Mouse (Mus musculus) cerebellum, adult 2 months (tissue): ENCODE results near the gene Cox4i2.

Experiments
- CTCF ChIP-seq: fragments of 200-500 bp; IDR thresholded peaks from 2 replicates; pipeline ENCODE4 v1.5.1; 2011; ENCODE audit warnings: low read depth, mild to moderate bottlenecking, control low read depth, low read length, moderate library complexity, borderline replicate concordance; ENCODE audit not compliant: insufficient read depth
- POLR2A ChIP-seq: fragments of 200-500 bp; IDR thresholded peaks from 2 replicates; pipeline ENCODE4 v1.6.1; 2011; ENCODE audit warnings: low read length, control low read depth, borderline replicate concordance; ENCODE audit not compliant: insufficient read depth

DNA sequence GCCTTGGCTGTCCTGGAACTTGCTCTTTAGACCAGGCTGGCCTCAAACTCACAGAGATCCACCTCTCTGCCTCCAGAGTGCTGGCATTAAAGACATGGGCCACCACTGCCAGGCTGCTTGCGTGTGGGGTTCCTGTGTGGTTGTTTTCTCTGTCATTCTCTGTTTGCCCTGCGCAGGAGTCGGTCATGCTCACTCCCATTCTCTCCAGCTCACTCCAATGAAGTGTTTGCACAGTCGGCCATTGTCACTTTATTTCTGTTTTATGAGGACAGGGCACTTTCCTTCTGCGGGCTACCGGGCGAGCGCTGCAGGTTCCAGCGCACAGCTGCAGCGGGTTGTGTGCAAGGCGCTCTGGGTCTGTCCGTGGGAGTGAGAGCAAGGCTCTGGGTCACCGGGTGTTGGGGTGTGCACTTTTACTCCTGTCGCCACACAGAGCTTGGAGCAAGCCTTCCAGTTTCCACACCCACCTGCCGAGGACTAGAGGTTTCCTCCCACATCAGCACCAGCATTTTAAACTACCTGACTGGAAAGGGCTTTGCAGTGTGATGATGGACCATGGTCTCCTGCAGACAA is 28.7 kb upstream of the Cox4i2 start:
- TF ChIP-seq CTCF (no peak), POLR2A (no peak)
